ENCODE assay signal across 8 mouse cellular contexts in the genomic region with DNA sequence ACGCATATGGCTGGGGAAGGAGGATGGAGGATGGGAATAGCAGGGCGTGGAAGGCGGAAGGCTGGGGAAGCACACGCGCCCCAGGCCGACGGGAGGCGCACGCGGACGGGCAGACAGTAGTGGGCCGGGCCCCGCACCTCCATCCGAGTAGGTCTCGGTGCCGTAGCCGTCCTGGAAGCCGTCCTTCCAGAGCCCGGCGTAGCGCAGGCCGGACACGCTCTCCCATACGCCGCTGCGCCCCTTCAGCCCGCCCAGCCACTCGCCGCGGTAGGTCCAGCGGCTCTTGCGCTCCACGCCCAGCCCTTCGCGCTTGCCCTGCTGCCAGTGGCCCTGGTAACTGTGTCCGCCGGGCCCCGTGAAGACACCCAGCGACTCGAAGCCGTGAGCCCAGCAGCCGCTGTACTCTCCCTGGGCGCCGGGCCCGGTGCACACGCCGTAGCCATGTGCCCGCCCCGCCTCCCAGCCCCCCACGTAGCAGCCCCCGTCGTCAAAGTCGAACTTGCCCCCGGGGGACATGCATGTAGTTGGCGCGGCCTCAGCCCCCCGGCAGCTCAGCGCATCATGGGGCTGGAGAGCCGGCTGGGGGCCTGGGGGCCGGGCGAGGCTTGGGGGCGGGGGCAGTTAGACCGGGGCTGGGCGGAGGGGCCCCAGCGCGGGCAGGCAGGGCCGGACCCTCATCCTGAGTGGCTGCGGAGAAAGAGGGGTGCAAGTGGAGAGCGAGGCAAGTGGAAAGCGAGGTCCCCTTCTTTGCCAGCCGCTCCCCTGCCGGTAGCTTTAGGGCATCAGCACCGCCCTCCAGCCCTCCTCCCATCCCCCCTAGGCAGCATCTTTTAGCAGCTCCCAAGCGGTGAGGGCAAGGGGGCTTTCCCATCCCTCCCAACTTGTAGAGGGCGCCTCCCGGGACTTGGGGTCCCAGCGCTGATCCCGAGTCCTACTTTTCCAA. TPM values are rescaled to one million over a fixed set of nuclear protein-coding genes. Genes with fewer than 3 reads are reported as not detected.
A peak's percentile ranks its signal among the peaks of the same experiment; 100 is the strongest.
DNase-seq lines count a peak whose midpoint lies in the region; ATAC-seq and TF ChIP-seq lines count a peak whose summit lies in the region.

No protein-coding gene starts in this region.

- POLR2A ChIA-PET in Patski (lab: Charles Lee): interaction anchor here (0.6 kb wide), 1 partner anchor 560 kb away, joined by 5 read pairs; no protein-coding TSS in a partner anchor

- peaks cover 44% of the 10 kb centered on the region for H3K4me1 ChIP-seq in E14TG2a.4 (replicated peaks; ENCODE audit: low read depth, low read length)
- peaks cover 2 to 20% of the 10 kb centered on the region in 2 experiments; a peak in 3 of 4 replicates for H3K4me1 ChIP-seq in heart, embryonic 14.5 days (ENCODE audit: control insufficient read depth in 2 of 2, insufficient read depth in 2 of 2, low read length in 2 of 2)
- peaks cover 20% of the 10 kb centered on the region for H3K4me1 ChIP-seq in kidney, embryonic 16.5 days (ENCODE audit: insufficient read depth, low read length)
- H3K4me1 ChIP-seq in lung, embryonic 15.5 days: peaks cover 31% of the 10 kb centered on the region
- peaks cover 37% of the 10 kb centered on the region for H3K4me1 ChIP-seq in olfactory bulb, adult 2 months (ENCODE audit: control insufficient read depth, insufficient read depth, low read length)

- DNase-seq in Patski (ENCODE audit: low read depth, low spot score): no peak
- peak; percentile 75 for DNase-seq in embryo, embryonic 11 days
- DNase-seq in ovary, adult 18-20 months (ENCODE audit: low spot score): no peak

- TF ChIP-seq CTCF in E14TG2a.4 (conservative IDR thresholded peaks at IDR 0.05; ENCODE audit: low read length) (no peak), Patski (IDR thresholded peaks at IDR 0.05) (no peak)
- TF ChIP-seq CTCF in olfactory bulb, adult 2 months (IDR thresholded peaks at IDR 0.05; ENCODE audit: insufficient read depth, low read depth, low read length): no peak; the same call in 1 of the 2 replicates

- H3K36me3 ChIP-seq in E14TG2a.4 (ENCODE audit: insufficient read depth, low read length): no peaks in the 10 kb centered on the region
- H3K36me3 ChIP-seq in heart, embryonic 14.5 days (ENCODE audit: control insufficient read depth, insufficient read depth, low read length): no peaks in the 10 kb centered on the region
- H3K36me3 ChIP-seq in kidney, embryonic 16.5 days (ENCODE audit: insufficient read depth, low read length): no peaks in the 10 kb centered on the region
- H3K36me3 ChIP-seq in lung, embryonic 15.5 days: no peaks in the 10 kb centered on the region

- no peak overlapping the region for H3K27ac ChIP-seq in heart, embryonic 14.5 days (replicated peaks in 1 of 2; ENCODE audit: control insufficient read depth in 1 of 2, insufficient read depth in 1 of 2, low read depth in 2 of 2, low read length in 2 of 2)
- H3K27ac ChIP-seq in kidney, embryonic 16.5 days (ENCODE audit: low read length): no peak overlapping the region
- no peak overlapping the region for H3K27ac ChIP-seq in lung, embryonic 15.5 days
- H3K27ac ChIP-seq in olfactory bulb, adult 2 months (ENCODE audit: insufficient read depth, low read depth, low read length): peak overlapping the region; percentile 96

- H3K9ac ChIP-seq in heart, embryonic 14.5 days (ENCODE audit: low read length): peak overlapping the region; percentile 68
- H3K9ac ChIP-seq in kidney, embryonic 16.5 days (replicated peaks; ENCODE audit: low read length): peak overlapping the region; percentile 67
- peak overlapping the region; percentile 55 for H3K9ac ChIP-seq in lung, embryonic 15.5 days

- peak; percentile 55 for ATAC-seq in Patski
- ATAC-seq in heart, embryonic 14.5 days (ENCODE audit: insufficient number of reproducible peaks, insufficient read depth, low FRiP score, low read depth): peak; percentile 46
- peak; percentile 75 for ATAC-seq in kidney, embryonic 16.5 days (ENCODE audit: low FRiP score, low TSS enrichment)
- ATAC-seq in lung, embryonic 15.5 days (ENCODE audit: borderline replicate concordance, extremely low read depth, low FRiP score, low TSS enrichment): peak; percentile 56

- in situ Hi-C loops in Patski (cut with MboI; ENCODE audit: low pct_unique_long_range_greater_than_20kb): no loop called here

- WGBS in heart, embryonic 14.5 days: under 1% methylated on average over 58 of the region's 78 CpGs
- under 1% methylated on average over 65 of the region's 78 CpGs for WGBS in kidney, embryonic 16.5 days
- whole genome bisulfite sequencing in lung, embryonic 15.5 days: 0% methylated on average over 62 of the region's 78 CpGs
- WGBS in olfactory bulb, adult 2 months: 1% methylated on average over 76 of the region's 78 CpGs

- peak overlapping the region; percentile 85 for H3K4me3 ChIP-seq in E14TG2a.4 (replicated peaks; ENCODE audit: low read length)
- peak overlapping the region; percentile 42 to 55 for H3K4me3 ChIP-seq in heart, embryonic 14.5 days (ENCODE audit: control insufficient read depth in 1 of 2, insufficient read depth in 1 of 2, low read depth in 1 of 2, low read length in 2 of 2)
- H3K4me3 ChIP-seq in kidney, embryonic 16.5 days (ENCODE audit: low read length): peak overlapping the region; percentile 62
- peak overlapping the region; percentile 55 for H3K4me3 ChIP-seq in lung, embryonic 15.5 days
- peak overlapping the region; percentile 94 for H3K4me3 ChIP-seq in olfactory bulb, adult 2 months (ENCODE audit: insufficient read depth, low read depth, low read length)

- CTCF ChIA-PET in Patski (lab: Charles Lee): interaction anchor here (1.1 kb wide), 1 partner anchor 46 kb away, joined by 3 read pairs; no protein-coding TSS in a partner anchor

- no peaks in the 10 kb centered on the region for H3K9me3 ChIP-seq in E14TG2a.4 (ENCODE audit: low read length)
- no peaks in the 10 kb centered on the region for H3K9me3 ChIP-seq in heart, embryonic 14.5 days (ENCODE audit: control insufficient read depth, low read length)
- H3K9me3 ChIP-seq in kidney, embryonic 16.5 days (ENCODE audit: low read length): no peaks in the 10 kb centered on the region
- no peaks in the 10 kb centered on the region for H3K9me3 ChIP-seq in lung, embryonic 15.5 days

- TF ChIP-seq POLR2A in olfactory bulb, adult 2 months (IDR thresholded peaks at IDR 0.05; ENCODE audit: insufficient read depth, low read depth, low read length): no peak

- peak overlapping the region; percentile 92 for H3K4me2 ChIP-seq in heart, embryonic 14.5 days (ENCODE audit: low read length)
- peak overlapping the region; percentile 100 for H3K4me2 ChIP-seq in kidney, embryonic 16.5 days (replicated peaks; ENCODE audit: low read depth, low read length)
- peak overlapping the region; percentile 100 for H3K4me2 ChIP-seq in lung, embryonic 15.5 days

- H3K27me3 ChIP-seq in E14TG2a.4 (ENCODE audit: insufficient read depth, low read length): peaks cover 78% of the 10 kb centered on the region
- H3K27me3 ChIP-seq in Patski: peaks cover 47% of the 10 kb centered on the region
- H3K27me3 ChIP-seq in heart, embryonic 14.5 days (ENCODE audit: control insufficient read depth, insufficient read depth, low read length): peaks cover 77% of the 10 kb centered on the region
- H3K27me3 ChIP-seq in kidney, embryonic 16.5 days (ENCODE audit: insufficient read depth, low read length): peaks cover 45% of the 10 kb centered on the region
- peaks cover 72% of the 10 kb centered on the region for H3K27me3 ChIP-seq in lung, embryonic 15.5 days

RNA-seq across cellular contexts. Expression of gene Jph4, which starts 1.7 kb away (rescaled TPM):
- polyA plus RNA-seq in Patski (2021): 0.92 TPM
- 0.05 and 0.18 TPM in 2 replicates for polyA plus RNA-seq in heart, embryonic 14.5 days (2014; fragmentation: Nextera tagmentation; extraction: Ambion mirVana)
- 0.45 and 0.51 TPM in 2 replicates for polyA plus RNA-seq in kidney, embryonic 16.5 days (2015; fragmentation: Nextera tagmentation; extraction: Ambion mirVana)
- 0.33 and 0.37 TPM in 2 replicates for polyA plus RNA-seq in lung, embryonic 15.5 days (2015; fragmentation: Nextera tagmentation; extraction: Ambion mirVana)
- polyA plus RNA-seq in olfactory bulb, adult 2 months (2012; ENCODE audit: insufficient read depth, insufficient read length, low replicate concordance, missing spikeins): not detected in 2 replicates

RNA-seq across cellular contexts. Expression of gene Ap1g2, which starts 8.6 kb away (rescaled TPM):
- 25.9 TPM for polyA plus RNA-seq in Patski (2021)
- polyA plus RNA-seq in heart, embryonic 14.5 days (2014; fragmentation: Nextera tagmentation; extraction: Ambion mirVana): 7.6 and 8.6 TPM in 2 replicates
- 23.2 and 23.3 TPM in 2 replicates for polyA plus RNA-seq in kidney, embryonic 16.5 days (2015; fragmentation: Nextera tagmentation; extraction: Ambion mirVana)
- polyA plus RNA-seq in lung, embryonic 15.5 days (2015; fragmentation: Nextera tagmentation; extraction: Ambion mirVana): 17.2 and 18.9 TPM in 2 replicates
- polyA plus RNA-seq in olfactory bulb, adult 2 months (2012; ENCODE audit: insufficient read depth, insufficient read length, low replicate concordance, missing spikeins): not detected in 2 replicates

RNA-seq across cellular contexts. Expression of gene Thtpa, which starts 20.4 kb away (rescaled TPM):
- polyA plus RNA-seq in Patski (2021): 31.8 TPM
- 12.8 and 15.1 TPM in 2 replicates for polyA plus RNA-seq in heart, embryonic 14.5 days (2014; fragmentation: Nextera tagmentation; extraction: Ambion mirVana)
- polyA plus RNA-seq in kidney, embryonic 16.5 days (2015; fragmentation: Nextera tagmentation; extraction: Ambion mirVana): 27.1 and 28.9 TPM in 2 replicates
- 22.0 and 22.9 TPM in 2 replicates for polyA plus RNA-seq in lung, embryonic 15.5 days (2015; fragmentation: Nextera tagmentation; extraction: Ambion mirVana)
- not detected in 2 replicates for polyA plus RNA-seq in olfactory bulb, adult 2 months (2012; ENCODE audit: insufficient read depth, insufficient read length, low replicate concordance, missing spikeins)

RNA-seq across cellular contexts. Expression of gene Zfhx2, which starts 22.9 kb away (rescaled TPM):
- 6.1 TPM for polyA plus RNA-seq in Patski (2021)
- 2.6 and 3.0 TPM in 2 replicates for polyA plus RNA-seq in heart, embryonic 14.5 days (2014; fragmentation: Nextera tagmentation; extraction: Ambion mirVana)
- 4.3 and 6.0 TPM in 2 replicates for polyA plus RNA-seq in kidney, embryonic 16.5 days (2015; fragmentation: Nextera tagmentation; extraction: Ambion mirVana)
- 4.2 and 4.3 TPM in 2 replicates for polyA plus RNA-seq in lung, embryonic 15.5 days (2015; fragmentation: Nextera tagmentation; extraction: Ambion mirVana)
- polyA plus RNA-seq in olfactory bulb, adult 2 months (2012; ENCODE audit: insufficient read depth, insufficient read length, low replicate concordance, missing spikeins): not detected in 2 replicates

Comparison
In these comparisons a context has a peak if more than half of its experiments do, and no peak if none do; other contexts are left out.
1. RNA of gene Thtpa, which starts 20.4 kb away (polyA plus RNA-seq): 31.8 TPM in Patski (single experiment), 27.1 to 28.9 TPM in kidney, embryonic 16.5 days, 22.0 to 22.9 TPM in lung, embryonic 15.5 days and 12.8 to 15.1 TPM in heart, embryonic 14.5 days; not detected in olfactory bulb, adult 2 months; every median in the first group is over 10 times any median in the second.
2. Peak in every context shown above with its lines, with median percentiles within 50 percentile points of each other: H3K4me3 ChIP-seq, ATAC-seq, H3K4me2 ChIP-seq and H3K9ac ChIP-seq.